Mouse (Mus musculus) heart, embryonic 15.5 days (tissue): Measurements from ENCODE around the gene Tbc1d10b. TPM values are rescaled to one million over a fixed set of nuclear protein-coding genes. Genes with fewer than 3 reads are reported as not detected.

Source experiments
- ATAC-seq: fragments of 200-750 bp; cut with Nextera tagmentation; replicated peaks from 2 replicates; pipeline ENCODE4 v1.8.0; 2017; ENCODE audit warnings: low read depth, moderate TSS enrichment; ENCODE audit not compliant: insufficient number of reproducible peaks, insufficient read depth, low FRiP score
- H3K27ac ChIP-seq: fragments of 300-500 bp; sonication (generic); 2 replicates; pipeline ENCODE4 v1.5.1; 2015; ENCODE audit warnings: mild to moderate bottlenecking, inconsistent platforms
- H3K27me3 ChIP-seq: fragments of 300-500 bp; sonication (generic); 2 replicates; pipeline ENCODE4 v1.6.1; 2015; ENCODE audit warnings: inconsistent platforms
- H3K36me3 ChIP-seq: fragments of 300-500 bp; sonication (generic); 2 replicates; pipeline ENCODE4 v1.6.1; 2015; ENCODE audit warnings: mild to moderate bottlenecking, inconsistent platforms
- H3K4me1 ChIP-seq: fragments of 300-500 bp; sonication (generic); replicated peaks from 2 replicates; pipeline ENCODE4 v1.6.1; 2015; ENCODE audit warnings: inconsistent platforms
- H3K4me2 ChIP-seq: fragments of 300-500 bp; sonication (generic); 2 replicates; pipeline ENCODE4 v1.6.1; 2015; ENCODE audit warnings: inconsistent platforms, mild to moderate bottlenecking, moderate library complexity
- H3K4me3 ChIP-seq: fragments of 300-500 bp; sonication (generic); 2 replicates; pipeline ENCODE4 v1.5.1; 2015; ENCODE audit warnings: mild to moderate bottlenecking, inconsistent platforms
- H3K9ac ChIP-seq: fragments of 300-500 bp; sonication (generic); 2 replicates; pipeline ENCODE4 v1.6.1; 2015; ENCODE audit warnings: mild to moderate bottlenecking, inconsistent platforms
- H3K9me3 ChIP-seq: fragments of 300-500 bp; sonication (generic); replicated peaks from 2 replicates; pipeline ENCODE4 v1.6.1; 2016; ENCODE audit warnings: inconsistent platforms
- WGBS: fragments of 180-500 bp; shearing (Covaris S2); methylation state at CpG from one replicate; pipeline ENCODE4 v1.1.7; 2015; ENCODE audit warnings: mixed read lengths; 5-methylcytosine and 5-hydroxymethylcytosine counted together
- polyA plus RNA-seq: library from polyadenylated mRNA; unstranded; fragments of >200 nt; fragmentation: Nextera tagmentation; extraction: Ambion mirVana; gene quantifications from 2 replicates; pipeline ENCODE4 v1.2.1, GENCODE M21; 2015

Tbc1d10b gene
- polyA plus RNA-seq, 1 experiment from 2014 or later = 17.0 TPM

DNA sequence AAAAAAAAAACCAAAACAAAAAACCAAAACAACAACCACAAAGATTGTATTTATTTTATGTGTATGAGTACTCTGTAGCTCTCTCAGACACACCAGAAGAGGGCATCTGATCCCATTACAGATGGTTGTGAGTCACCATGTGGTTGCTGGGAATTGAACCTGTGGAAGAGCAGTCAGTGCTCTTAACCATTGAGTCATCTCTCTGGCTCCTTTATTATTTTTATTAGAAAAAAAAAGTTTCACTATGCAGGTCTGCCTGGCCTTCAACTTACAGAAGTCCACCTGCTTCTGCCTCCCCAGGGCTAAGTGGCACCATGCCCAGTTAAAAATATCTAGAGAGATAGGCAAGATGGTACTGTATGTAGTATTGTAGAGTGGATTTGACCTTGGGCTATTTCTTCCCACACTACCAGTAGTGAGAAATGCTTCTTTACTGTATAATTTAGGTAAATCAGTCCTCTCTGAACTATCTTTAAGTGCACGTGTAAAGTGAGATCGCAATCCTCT lies 35.1 kb upstream of the Tbc1d10b start:
- H3K4me1 ChIP-seq = peaks cover 25% of the 10 kb centered on the region

DNA sequence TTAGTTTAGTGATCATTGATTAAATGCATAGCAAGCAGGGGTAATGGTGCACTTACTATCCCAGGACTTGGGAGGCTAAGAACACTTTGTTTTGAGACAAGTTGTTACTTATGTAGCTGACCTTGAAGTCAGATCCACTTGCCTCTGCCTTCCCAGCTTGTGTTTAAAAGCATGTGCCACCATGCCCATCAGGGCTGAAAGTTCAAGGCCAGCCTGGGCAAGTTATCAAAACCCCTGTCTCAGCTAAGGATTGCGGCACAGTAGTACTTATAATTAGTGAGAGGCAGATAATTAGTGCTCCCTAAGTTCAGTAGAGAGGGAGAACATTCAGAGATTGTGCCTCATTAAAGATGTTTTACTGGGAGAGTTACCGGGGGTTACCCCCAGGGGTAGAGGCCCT lies 26.5 kb upstream of the Tbc1d10b start:
- Histone ChIP-seq H3K36me3 (peaks cover 43% of the 10 kb centered on the region), H3K27ac (no peak overlapping the region), H3K27me3 (no peaks in the 10 kb centered on the region), H3K9me3 (no peaks in the 10 kb centered on the region), H3K9ac (no peak overlapping the region), H3K4me3 (no peak overlapping the region), H3K4me2 (no peak overlapping the region), H3K4me1 (peaks cover 35% of the 10 kb centered on the region)
- ATAC-seq = no peak
- WGBS = 99% methylated on average over 2 of the region's 2 CpGs

More for the DNA sequence above, 35.1 kb upstream of the Tbc1d10b start:
- Histone ChIP-seq H3K4me3 (peak overlapping the region; percentile 70), H3K4me2 (peak overlapping the region; percentile 96), H3K9me3 (no peaks in the 10 kb centered on the region), H3K9ac (peak overlapping the region; percentile 84), H3K27me3 (no peaks in the 10 kb centered on the region), H3K36me3 (peaks cover 8% of the 10 kb centered on the region; the same call in 1 of the 2 replicates), H3K27ac (peak overlapping the region; percentile 94)
- WGBS = 43% methylated on average over 2 of the region's 2 CpGs
- ATAC-seq = no peak

DNA sequence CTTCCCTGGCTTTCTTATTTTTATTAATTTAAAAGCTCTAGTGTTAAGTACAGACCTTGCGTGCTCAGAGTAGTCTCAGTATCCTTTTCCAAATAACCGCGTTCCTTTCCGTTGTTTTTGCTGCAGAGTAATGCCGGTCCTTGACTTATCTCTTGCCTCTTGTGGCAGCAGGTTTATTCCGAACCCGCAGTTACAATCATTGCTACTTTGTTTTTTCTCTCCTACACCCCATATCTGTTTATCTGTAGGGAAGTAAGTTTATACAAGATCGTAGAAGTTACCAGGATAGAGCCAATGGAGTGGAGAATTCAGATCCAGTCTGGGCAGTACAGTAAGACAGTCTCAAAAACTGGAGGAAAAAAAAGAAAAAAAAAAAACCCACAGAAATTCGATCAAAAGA lies 25.5 kb upstream of the Tbc1d10b start:
- 3% methylated on average over 9 of the region's 9 CpGs for WGBS
- Histone ChIP-seq H3K4me1 (peaks cover 38% of the 10 kb centered on the region), H3K36me3 (peaks cover 43% of the 10 kb centered on the region), H3K4me2 (peak overlapping the region; percentile 71), H3K4me3 (peak overlapping the region; percentile 83), H3K9me3 (no peaks in the 10 kb centered on the region), H3K27ac (peak overlapping the region; percentile 98), H3K9ac (peak overlapping the region; percentile 89), H3K27me3 (no peaks in the 10 kb centered on the region)
- ATAC-seq = no peak

DNA sequence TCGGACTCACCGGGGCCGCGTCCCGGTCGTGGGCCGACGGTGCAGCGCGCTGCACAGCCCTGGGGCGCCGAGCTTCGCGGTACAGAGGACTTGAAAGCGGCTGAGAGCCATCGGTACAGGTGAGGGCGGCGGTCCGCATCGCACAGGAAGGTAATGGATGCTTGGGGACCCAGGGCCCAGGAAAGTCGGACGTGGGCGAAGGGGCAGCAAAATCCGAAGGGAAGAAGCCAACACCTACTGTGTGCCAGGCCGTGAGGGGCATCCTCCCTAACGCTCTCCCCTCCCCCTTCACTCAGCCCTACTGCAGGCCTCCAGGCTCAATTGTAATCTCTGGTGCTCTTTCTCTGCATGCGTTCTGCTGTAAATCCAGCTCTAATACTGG lies 25.1 kb upstream of the Tbc1d10b start:
- H3K36me3 ChIP-seq = peaks cover 39% of the 10 kb centered on the region

GRCm38 (mm10) chr7:127232622-127233367 lies 24.5 kb upstream of the Tbc1d10b start, which contains the start of the genes Zfp553 and Sept1:
Zfp553 (plus strand) TSS chr7:127233061.
Sept1 (minus strand) TSS chr7:127233130.
- ATAC-seq = peak; percentile 92
- peak within 1 kb of the TSS; percentile 98 for H3K27ac ChIP-seq

More for the DNA sequence above, 25.1 kb upstream of the Tbc1d10b start:
- Histone ChIP-seq H3K9me3 (no peaks in the 10 kb centered on the region), H3K4me3 (peak overlapping the region; percentile 83), H3K4me2 (peak overlapping the region; percentile 71), H3K27me3 (no peaks in the 10 kb centered on the region), H3K9ac (peak overlapping the region; percentile 89), H3K4me1 (peaks cover 38% of the 10 kb centered on the region), H3K27ac (peak overlapping the region; percentile 98)
- WGBS = under 1% methylated on average over 27 of the region's 27 CpGs
- peak; percentile 20 for ATAC-seq

GRCm38 (mm10) chr7:127231826-127232621 lies 23.8 kb upstream of the Tbc1d10b start:
- 7% methylated on average over 20 of the region's 20 CpGs for WGBS
- H3K9ac ChIP-seq = peak overlapping the region; percentile 89
- H3K27me3 ChIP-seq = no peaks in the 10 kb centered on the region
- H3K9me3 ChIP-seq = no peaks in the 10 kb centered on the region
- ATAC-seq = no peak
- peak overlapping the region; percentile 98 for H3K27ac ChIP-seq
- H3K4me1 ChIP-seq = peaks cover 38% of the 10 kb centered on the region
- H3K4me2 ChIP-seq = peak overlapping the region; percentile 71
- H3K36me3 ChIP-seq = peaks cover 25% of the 10 kb centered on the region
- peak overlapping the region; percentile 83 for H3K4me3 ChIP-seq

More at GRCm38 (mm10) chr7:127232622-127233367, 24.5 kb upstream of the Tbc1d10b start, which contains the start of the genes Zfp553 and Sept1:
- Histone ChIP-seq H3K9ac (peak within 1 kb of the TSS; percentile 89), H3K4me3 (peak within 1 kb of the TSS; percentile 83), H3K36me3 (peaks cover 33% of the 10 kb centered on the region), H3K9me3 (no peaks in the 10 kb centered on the region), H3K4me2 (peak within 1 kb of the TSS; percentile 71), H3K4me1 (peaks cover 38% of the 10 kb centered on the region), H3K27me3 (no peaks in the 10 kb centered on the region)
- WGBS = under 1% methylated on average over 64 of the region's 64 CpGs

DNA sequence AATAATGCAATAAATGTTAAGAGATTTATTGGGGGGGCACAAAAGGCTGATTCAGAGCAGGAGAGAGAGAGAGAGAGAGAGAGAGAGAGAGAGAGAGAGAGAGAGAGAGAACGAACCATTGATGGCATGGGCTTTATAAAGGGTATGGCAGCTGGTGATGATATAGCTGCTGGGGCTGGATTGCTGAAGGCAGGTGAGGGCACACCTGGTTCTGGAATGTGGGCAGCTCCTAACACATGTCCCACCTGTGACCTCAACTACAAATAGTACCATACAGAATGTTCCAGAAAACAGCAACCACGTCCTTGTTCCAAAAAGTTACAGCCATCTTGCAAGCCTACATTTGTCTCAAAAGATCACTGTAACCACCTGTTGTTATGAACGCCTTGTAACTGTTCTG lies 23.1 kb upstream of the Tbc1d10b start:
- no peaks in the 10 kb centered on the region for H3K27me3 ChIP-seq
- H3K27ac ChIP-seq = peak overlapping the region; percentile 98; the same call in 1 of the 2 replicates
- H3K4me2 ChIP-seq = peak overlapping the region; percentile 71
- H3K4me3 ChIP-seq = peak overlapping the region; percentile 83
- peaks cover 19% of the 10 kb centered on the region for H3K36me3 ChIP-seq
- H3K9me3 ChIP-seq = no peaks in the 10 kb centered on the region
- peaks cover 38% of the 10 kb centered on the region for H3K4me1 ChIP-seq
- no peak for ATAC-seq
- H3K9ac ChIP-seq = peak overlapping the region; percentile 89
- WGBS = 54% methylated on average over 3 of the region's 3 CpGs

DNA sequence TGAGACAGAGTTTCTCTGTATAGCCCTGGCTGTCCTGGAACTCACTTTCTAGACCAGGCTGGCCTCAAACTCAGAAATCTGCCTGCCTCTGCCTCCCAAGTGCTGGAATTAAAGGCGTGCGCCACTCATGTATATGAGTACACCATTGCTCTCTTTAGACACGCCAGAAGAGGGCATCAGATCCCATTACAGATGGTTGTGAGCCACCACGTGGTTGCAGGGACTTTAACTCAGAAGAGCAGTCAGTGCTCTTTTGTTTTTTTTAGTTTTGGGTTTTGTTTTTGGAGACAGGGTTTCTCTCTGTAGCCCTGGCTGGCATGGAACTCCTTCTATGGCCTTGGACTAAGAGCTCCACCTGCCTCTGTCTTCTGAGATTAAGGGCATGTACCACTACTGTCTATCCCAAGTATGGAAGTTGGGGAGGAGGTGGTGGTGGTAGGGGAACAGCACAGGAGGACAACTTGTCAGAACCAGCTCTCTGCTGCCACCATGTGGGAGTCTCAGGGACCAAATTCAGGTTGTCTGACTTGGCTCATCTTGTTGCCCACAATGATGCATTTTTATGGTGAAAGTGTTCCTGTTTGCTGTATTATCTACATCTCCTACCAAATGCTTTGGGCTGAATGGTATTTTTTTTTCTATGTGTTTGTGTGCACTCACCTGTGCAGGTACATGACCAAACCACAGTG lies 20.5 kb upstream of the Tbc1d10b start:
- no peak overlapping the region for H3K27ac ChIP-seq
- H3K9me3 ChIP-seq = no peaks in the 10 kb centered on the region
- peaks cover 28% of the 10 kb centered on the region for H3K4me1 ChIP-seq
- H3K36me3 ChIP-seq = no peaks in the 10 kb centered on the region; the same call in 1 of the 2 replicates
- ATAC-seq = no peak
- H3K27me3 ChIP-seq = no peaks in the 10 kb centered on the region
- 62% methylated on average over 4 of the region's 4 CpGs for WGBS
- H3K4me3 ChIP-seq = no peak overlapping the region
- H3K9ac ChIP-seq = no peak overlapping the region
- no peak overlapping the region for H3K4me2 ChIP-seq

DNA sequence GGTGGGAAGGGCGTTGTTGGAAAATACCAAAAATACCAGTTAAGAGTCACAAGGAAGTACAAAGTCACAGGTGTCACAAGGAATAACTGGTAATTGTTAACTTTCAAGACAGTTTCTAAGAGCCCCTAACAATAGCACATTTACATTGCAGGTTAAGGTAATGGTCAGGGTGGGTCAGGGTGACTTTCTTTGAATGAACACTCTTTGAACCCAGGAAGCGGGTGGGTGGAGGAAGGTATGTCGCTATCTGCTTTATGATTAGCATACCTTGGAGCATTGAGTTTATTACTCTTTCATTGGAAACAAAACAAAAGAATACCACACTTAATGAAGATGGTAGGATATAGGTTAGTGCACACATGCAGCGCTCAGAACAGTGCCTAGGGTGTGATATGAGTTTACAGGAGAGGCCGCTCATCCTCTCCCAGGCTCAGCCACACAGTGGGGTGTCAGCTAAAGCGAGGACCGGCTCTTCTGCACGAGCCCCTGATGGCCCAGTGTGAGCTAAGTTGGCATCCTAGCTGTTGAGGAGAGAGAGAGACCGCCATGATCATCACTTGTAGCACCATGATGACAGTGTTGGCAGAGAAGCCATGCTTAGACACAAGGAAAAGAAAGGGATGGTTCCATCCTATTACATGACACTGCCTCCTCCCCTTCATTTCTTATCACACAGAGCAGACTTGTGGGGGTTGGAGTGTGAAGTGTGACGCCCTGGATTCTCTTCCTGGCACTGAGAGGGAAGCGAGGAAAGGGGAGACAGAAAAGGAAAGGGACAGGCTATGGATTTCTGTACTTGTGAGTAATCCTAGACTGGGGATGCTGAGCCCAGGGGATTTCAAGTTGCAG lies 17.1 kb upstream of the Tbc1d10b start:
- 72% methylated on average over 11 of the region's 11 CpGs for WGBS
- Histone ChIP-seq H3K27ac (no peak overlapping the region), H3K27me3 (no peaks in the 10 kb centered on the region), H3K9ac (no peak overlapping the region), H3K36me3 (no peaks in the 10 kb centered on the region; the same call in 1 of the 2 replicates), H3K4me2 (no peak overlapping the region), H3K9me3 (no peaks in the 10 kb centered on the region), H3K4me3 (no peak overlapping the region), H3K4me1 (peaks cover 11% of the 10 kb centered on the region)
- no peak for ATAC-seq

DNA sequence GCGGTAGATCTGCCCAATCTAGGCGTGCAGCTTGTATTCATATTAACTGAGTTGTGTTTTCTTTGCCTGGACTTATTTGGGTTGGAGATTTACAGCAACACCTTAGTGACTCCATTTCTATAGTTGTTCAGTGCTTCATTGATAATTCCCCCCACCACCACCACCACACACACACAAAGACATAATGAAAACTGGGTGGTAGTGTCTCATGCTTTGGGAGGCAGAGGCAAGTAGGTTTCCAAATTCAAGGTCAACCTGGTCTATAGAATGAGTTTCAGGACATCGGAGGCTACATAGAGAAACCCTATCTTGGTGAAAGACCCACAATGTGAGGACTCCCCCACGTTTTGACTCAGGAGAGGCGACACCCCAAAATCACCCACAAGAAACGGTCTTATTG lies 16.3 kb upstream of the Tbc1d10b start:
- no peak overlapping the region for H3K4me2 ChIP-seq
- no peak overlapping the region for H3K27ac ChIP-seq
- 0 out of 2 replicates have a peak, but pooled peaks cover 4% of the 10 kb centered on the region for H3K4me1 ChIP-seq
- 88% methylated on average over 6 of the region's 6 CpGs for WGBS
- H3K9me3 ChIP-seq = no peaks in the 10 kb centered on the region
- no peak for ATAC-seq
- H3K4me3 ChIP-seq = no peak overlapping the region
- no peaks in the 10 kb centered on the region for H3K27me3 ChIP-seq
- H3K9ac ChIP-seq = no peak overlapping the region
- no peaks in the 10 kb centered on the region; the same call in 1 of the 2 replicates for H3K36me3 ChIP-seq
